Mouse (Mus musculus): ENCODE measurements around the gene Gmeb2.
A peak's percentile ranks its signal among the peaks of the same experiment; 100 is the strongest.

Gene Gmeb2

DNA sequence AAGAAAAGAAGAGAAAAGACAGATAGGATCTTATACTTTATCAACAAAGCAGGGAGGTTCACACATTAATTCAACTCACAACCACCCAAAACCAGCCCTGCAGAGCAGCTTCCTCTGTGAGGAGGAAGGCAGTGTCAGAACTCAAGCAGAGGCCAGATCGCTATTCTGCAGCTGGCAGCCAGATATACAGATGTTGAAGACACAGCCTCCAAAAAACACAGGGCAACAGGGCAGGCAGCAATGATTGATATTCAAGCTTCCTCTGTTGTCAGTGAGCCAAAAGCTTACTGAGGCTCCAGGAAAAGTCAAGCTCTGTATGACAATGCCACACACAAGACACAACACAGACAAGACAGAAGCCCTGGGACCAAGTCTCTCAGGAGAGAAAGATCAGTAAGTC lies 11.1 kb downstream of the Gmeb2 start:
- no peak for DNase-seq (ENCODE audit: low spot score in 2 of 2)

DNA sequence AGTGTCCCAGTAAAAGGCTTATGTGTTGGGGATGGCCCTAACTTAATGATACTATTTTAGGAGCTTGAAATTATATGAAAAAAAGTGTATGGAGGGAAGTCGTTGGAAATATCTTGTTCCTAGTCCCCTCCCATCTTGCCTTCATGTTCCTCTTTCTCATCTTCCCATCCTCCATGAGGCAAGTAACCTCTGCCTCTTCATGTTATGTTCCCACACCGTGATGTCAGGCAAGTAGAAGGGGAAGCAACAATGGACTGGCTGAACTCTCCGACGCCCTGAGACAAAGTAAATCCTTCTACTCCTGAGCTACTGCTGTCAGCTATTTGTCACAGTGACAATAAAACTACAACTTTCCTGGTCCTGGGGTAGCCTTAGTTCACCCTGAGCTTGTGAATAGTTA lies 13.2 kb downstream of the Gmeb2 start:
- DNase-seq (ENCODE audit: low spot score in 2 of 2): no peak

DNA sequence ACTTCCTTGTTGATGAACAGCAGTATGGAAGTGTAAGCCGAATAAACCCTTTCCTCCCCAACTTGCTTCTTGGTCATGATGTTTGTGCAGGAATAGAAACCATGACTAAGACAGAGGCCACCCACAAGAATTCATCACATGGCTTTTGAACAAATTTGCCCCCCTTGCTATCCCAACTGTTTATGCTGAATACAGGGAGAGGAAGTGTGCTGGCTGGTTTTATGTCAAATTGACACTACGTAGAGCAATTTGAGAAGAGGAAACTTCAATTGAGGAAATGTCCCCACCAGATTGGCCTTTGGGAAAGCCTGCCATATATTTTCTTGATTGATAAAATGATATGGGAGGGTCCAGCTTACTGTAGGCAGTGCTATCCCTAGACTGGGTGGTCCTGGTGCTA lies 14.0 kb downstream of the Gmeb2 start:
- no peak for DNase-seq (ENCODE audit: low spot score in 2 of 2)

DNA sequence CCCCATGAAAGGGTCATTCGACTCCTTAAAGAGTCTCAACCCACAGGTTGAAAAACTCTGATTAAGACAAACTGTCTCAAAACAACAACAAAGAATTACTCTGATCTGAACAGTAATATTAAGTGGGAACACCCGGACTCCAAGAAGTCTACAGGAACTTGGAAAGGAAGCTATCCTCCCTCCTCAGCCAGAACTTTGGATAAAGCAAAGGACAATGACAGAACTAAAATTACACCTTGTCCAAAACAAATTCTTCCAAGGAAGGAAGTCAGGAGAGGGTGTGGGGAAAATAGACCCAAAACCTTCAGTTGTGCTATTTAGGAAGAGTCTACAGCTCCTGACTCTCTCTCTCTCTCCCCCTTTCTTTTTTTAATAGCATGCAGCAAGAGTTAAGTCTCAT lies 15.7 kb downstream of the Gmeb2 start:
- DNase-seq (ENCODE audit: low spot score in 2 of 2): no peak

DNA sequence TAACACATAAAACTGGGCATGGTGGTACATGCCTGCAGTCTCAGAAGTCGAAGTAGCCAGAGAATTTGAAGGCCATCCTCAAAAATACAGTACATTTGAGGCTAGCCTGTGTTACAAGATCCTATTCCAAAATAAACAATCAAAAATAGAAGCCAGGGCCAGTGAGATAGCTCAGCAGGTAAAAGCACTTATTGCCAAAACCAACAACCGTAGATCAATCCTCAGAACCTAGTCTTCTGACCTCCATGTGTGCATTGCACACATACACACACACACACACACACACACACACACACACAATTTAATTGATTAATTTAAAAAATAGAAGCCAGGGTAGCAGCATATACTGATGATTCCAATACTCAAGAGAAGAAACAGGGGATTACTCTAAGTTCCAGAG lies 21.0 kb downstream of the Gmeb2 start:
- DNase-seq (ENCODE audit: low spot score in 2 of 2): no peak

DNA sequence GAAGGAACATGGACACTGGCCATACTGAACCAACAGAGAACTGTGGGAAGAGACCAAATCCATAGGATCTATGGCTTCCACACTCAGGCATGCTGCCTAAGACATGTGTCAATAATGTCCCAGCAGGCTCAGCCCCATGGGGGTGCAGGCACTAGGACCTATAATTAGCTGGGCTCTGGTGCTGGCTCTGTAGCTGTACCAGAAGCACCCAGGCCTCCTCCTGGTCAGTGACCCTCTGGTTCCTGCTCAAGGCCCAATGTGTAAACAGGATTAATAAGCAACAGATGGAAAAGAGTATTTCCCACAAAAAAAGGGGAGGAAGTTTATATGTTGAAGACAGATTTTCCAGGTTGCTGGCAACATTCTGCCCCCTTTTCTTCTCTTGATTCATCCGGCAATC lies 34.6 kb downstream of the Gmeb2 start:
- DNase-seq (ENCODE audit: low spot score in 2 of 2): no peak

DNA sequence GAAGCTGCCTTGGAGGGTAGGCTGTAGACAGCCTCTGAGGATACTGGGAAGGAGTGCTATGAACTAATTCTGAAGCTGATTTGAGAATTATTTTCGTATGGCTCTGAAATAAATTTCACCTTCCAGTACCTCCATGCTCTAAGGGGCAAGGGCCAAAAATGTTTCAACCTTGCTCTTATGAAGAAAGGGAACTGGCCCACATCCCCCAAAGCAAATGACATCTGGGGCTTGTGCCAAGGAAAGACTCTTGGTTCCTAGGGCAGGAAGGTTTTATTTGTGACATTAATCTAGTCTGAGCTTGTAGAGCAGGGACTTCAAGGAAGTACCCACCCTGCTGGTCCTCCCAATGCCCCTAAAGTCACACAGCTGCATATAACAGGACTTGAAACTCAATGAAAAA lies 36.0 kb downstream of the Gmeb2 start:
- no peak for DNase-seq (ENCODE audit: low spot score in 2 of 2)

DNA sequence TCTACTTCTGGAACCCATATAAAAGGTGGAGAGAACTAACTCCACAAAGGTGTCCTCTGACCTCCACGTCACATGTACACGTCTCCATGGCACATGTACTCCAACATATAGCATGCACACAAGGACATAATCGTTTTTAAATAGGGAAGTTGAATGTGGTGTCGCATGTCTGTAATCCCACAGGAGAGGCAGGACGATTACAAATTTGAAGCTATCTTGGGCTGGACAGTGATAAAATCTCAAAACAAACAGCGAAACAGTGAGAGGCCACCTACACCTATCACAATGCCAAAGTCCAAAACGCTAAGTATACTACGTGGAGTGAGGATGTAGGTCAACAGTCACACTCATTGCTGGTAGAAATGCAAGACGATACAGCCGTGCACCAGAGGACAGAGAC lies 38.6 kb downstream of the Gmeb2 start:
- DNase-seq (ENCODE audit: low spot score in 2 of 2): no peak

DNA sequence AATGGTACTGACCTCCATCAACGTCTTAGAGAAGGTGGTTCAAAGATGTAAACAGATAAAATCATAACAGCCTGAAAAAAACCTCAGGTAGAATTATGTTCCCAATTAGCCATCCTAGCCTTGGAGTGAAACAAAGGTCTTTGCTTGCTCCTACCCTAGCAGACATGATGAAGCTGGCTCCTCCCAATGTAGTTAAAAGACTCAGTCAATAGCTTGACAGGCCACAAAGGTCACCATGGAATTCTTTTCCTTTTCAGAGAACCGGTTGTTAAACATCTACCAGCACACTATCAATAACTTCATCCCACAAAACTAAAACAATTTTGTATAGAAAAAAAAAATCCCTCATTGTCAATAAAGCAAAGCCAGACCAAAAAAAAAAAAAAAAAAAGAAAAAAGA lies 42.8 kb downstream of the Gmeb2 start:
- DNase-seq (ENCODE audit: low spot score in 2 of 2): no peak

DNA sequence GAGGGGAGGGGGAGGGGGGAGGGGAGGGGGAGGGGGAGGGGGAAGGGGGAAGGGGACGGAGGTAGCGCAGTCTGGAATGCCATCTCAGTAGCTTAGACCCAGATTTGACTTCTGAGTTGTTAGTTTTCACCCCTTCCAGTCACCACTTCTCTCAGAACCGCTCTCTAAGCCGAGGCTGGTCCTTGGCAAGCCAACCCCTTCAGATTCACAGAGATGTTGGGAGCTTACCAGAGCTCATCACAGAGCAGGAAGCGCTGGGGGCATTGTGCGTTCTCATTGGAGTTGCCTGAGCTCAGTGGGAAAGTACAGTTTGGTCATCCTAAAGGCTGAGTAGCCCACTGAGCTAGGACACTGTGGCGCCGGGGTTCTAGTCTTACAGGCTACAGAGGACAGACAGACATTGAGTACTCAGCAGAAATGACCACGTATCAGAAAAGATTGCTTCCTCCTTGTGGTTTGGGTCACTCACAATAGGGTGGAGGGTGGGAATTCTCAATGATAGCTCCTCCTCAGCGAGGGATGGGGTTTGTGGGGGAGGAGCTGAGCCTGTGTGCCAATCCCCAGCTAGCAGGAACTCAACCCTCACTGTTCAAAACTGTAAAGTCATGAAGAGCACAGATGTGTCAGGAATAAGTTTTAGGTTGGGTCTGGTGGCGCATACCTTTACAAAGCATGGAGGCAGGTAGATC lies 44.0 kb downstream of the Gmeb2 start:
- no peak for DNase-seq (ENCODE audit: low spot score in 2 of 2)

DNA sequence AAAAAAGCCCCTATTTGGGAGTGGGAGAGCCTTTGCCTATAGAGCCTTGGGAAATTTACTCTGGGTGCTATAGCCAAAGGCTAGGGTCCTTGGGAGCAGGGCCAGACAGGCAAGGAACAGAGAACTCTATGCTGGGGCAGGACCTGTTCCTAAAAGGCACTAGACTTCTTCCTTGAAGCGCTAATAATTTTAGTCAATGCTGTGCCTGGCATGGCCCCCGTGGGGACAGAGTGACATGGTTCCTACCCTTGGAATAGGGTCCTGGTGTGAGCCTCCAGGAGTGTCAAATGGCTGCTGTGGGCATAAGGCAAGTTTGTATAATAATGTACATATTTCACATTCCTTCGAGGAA lies 45.5 kb downstream of the Gmeb2 start:
- no peak for DNase-seq (ENCODE audit: low spot score in 2 of 2)

DNA sequence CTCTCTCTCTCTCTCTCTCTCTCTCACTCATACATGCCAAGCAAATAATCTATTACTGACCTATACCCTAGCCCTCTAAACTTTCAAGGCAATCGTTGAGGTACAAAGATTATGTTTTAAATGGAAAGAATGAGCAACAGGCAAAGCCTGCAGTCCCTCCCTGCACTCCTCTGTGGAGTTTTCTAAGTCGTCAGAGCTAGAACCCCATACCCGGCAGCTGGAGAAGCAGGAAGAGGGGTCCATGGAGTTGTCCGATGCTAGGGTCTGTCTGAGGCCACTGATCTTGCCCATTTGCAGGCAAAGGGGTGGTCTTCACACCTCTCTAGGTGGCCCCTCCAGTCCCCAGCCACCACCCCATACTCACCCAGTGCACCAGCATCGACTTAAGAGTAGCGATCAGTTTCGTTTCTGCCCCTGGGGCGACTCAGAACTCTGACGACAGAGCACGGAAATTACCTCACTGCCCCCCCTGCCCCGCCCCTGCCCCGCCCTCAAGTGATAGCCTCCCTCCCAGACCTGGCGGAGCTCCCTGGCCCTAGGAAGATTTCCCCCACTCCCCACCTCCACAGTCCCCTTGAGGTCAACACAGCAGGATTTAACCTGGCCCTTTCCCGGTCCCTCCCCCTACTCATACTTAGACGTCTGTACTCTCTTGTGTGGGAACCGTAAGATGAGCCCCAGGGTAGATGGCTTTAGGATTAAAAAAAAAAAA lies 46.1 kb downstream of the Gmeb2 start, which contains the start of gene Helz2:
Gene Helz2, minus strand, starts transcription at position 426 of the 712 bp plus-strand sequence.
- DNase-seq (ENCODE audit: low spot score in 2 of 2): no peak

DNA sequence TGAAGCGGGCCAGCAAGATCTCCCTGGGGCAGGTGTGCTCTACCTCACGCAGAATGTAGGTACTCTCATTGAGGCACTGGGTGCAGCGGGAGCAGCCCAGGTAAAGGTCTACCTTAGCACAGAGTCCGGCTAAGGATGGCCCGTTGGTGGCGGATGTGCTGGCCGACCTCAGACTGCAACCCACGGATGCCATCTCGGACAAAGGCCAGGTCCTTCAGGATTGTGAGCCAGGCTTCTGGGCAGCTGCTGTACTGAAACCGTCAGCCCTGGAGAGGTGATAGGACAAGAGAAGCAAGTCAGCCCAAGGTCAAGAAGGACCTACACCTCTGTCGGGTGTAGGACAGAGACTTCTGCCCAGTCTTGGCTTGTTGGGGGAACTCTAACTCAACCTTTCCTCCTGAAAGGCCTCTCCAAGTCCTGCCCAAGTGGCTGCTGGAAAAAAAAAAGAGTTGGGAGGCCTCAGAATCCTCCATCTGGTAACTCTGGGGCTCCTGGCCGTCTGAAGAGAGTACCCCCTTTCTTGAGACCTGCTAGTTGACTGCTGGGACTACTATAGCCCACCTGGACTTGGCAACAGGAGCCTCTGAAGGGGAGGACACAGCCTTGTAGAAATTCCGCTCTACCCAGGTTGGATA lies 46.9 kb downstream of the Gmeb2 start:
- no peak for DNase-seq (ENCODE audit: low spot score in 2 of 2)

DNA sequence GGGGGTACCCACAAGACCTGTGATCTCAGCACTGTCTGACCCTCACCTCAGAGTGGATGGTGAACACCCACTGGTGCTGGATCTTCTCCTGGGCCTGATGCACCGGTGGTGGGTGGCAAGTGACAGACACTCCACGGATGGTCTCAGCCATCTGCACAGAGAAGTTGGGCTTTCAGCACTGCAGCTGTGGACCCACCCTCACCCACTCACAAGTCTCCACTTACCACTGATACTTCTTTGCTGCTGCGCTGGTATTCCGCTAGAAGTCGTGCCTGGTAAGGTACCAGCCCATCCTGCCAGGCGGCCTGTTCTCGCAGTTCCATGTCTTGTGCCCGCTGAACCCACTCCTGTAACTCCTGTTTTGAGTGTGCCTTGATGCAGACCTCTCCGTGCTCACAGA lies 48.6 kb downstream of the Gmeb2 start:
- DNase-seq (ENCODE audit: low spot score in 2 of 2): peak in 1 of 2 experiments; percentile 8

DNA sequence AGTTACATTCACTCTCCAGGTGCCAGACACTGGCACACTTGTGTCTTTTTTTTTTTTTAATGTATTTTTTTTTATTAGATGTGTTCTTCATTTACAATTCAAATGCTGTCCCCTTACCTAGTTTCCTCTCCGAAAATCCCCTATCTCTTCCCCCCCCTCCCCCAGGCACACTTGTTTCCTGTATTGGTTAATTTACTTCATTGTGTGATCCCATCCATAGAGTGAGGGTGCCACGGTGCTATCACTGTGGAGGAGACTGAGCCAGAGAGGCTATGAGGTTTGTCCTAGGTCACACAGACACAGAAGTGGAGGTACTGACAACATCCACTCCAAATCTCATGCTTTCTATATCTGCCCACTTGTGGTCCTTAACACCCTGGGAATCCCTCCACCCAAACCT lies 49.0 kb downstream of the Gmeb2 start:
- DNase-seq (ENCODE audit: low spot score in 2 of 2): no peak

DNA sequence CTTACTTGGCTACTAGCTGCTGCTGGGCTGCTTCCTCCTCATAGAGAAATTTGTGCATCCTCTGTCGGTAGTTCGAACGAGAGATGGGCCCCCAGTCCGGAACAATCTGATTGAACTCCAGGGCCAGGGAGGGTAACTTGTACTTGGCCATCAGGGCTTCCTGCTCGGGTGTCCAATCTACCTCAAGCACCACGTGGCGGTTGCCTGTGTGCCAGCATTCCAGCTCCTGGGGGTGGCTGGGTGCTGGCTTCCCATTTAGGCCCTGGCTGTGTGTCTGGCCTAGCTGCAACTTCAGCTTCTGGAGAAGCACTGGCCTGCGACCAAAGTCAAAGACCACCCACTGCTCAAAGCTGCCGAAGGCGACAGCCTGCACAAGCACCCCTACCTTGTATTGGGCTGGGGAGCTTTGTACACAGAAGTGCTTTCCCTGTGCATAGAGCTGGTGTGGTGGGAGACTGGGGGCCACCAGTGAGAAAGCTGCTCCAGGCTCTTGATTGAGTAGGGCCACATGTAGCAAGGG lies 49.7 kb downstream of the Gmeb2 start:
- no peak for DNase-seq (ENCODE audit: low spot score in 2 of 2)

DNA sequence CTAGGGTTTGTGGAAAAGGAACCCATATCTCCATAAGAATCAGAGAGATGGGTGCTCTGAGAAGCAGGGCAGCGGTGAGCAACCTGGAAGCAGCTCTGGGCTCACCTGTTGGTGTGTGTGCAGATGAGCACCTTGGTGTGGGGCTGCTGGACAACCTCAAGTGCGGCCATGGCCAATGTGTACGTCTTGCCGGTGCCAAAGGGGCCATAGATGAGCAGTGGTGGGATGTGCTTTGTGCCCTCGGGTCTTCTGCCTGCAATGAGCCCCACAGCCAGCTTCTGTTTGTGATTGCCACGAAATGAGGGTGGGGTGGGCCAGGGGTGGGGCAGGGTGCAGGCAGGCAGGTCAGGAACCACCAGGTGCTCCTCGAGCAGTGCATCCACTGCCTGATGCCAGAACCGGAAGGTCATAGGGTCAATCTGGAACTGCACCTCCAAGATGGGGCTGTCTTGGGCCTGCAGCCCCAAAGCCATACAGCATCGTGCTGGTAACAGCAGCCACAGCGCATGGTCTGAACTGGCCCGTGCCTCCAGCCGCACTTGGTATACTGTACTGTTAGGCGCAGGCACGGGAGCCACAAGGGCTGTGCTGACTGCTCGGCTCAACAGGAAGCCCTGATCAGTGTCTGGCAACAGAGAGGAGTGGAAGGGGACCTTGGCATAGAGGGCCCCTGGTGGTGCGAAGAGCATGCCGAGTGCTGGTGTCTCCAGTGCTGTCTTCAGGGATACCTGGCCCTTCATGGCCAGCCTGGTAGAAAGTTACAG lies 50.4 kb downstream of the Gmeb2 start:
- no peak for DNase-seq (ENCODE audit: low spot score in 2 of 2)

DNA sequence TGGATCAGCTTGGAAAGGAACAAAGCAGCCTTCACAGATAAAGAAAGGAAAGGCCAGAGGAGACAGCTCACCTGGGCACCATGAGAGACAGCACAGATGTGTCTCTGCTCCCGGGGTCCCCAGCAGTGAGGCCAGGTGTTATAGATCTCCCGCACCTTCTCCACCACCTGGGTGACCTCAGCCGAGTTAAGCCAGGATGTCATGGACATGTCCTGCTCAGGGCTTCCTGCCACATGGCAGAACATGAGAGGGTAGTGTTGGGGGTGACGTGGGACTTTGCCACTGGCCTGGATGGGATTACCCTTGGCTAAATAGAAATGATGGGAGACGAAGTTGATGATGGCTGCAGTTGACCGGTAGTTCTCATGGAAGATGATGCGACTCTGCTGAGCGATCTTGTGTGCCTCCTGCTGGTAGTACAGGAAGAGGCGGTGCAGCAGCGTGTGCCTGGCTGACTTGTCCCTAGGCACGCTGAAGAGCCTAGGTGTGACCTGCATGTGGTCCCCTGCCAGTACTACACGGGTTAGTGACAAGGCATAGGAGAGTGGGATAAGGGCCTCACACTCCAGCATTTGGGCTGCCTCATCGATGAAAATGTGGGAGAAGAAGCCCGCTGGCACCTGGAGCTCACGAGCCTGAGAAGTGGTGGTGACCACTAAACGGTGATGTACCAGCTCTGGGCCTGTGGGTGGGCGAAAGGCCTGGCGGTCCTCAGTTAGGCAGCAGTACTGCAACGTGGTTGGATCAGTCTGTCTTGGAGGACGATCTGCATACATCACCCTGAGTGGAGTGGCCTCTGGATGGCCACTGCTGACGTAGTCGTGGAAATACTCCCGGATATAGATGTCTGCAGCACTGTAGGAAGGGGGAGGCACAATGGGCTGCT lies 51.9 kb downstream of the Gmeb2 start:
- no peak for DNase-seq (ENCODE audit: low spot score in 2 of 2)

DNA sequence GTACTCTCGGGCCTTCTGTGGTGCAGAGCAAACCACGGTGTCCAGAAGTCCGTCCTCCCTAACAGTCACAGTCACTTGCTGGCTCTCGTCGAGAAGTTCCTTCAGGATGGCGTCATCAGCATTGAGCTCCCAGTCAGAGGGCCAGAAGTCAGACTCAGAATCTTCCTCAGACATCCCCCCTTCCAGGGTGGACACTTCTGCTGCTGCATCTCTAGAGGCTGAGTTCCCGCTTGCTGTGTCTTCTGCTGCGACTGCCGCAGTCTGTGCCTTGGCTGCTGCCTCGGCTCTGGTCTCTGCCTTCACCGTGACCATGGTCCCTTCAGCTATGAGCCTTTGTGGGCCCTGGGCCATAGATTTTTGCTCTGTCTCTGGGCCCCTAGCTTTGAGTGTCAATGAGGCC lies 53.2 kb downstream of the Gmeb2 start:
- DNase-seq (ENCODE audit: low spot score in 2 of 2): no peak

DNA sequence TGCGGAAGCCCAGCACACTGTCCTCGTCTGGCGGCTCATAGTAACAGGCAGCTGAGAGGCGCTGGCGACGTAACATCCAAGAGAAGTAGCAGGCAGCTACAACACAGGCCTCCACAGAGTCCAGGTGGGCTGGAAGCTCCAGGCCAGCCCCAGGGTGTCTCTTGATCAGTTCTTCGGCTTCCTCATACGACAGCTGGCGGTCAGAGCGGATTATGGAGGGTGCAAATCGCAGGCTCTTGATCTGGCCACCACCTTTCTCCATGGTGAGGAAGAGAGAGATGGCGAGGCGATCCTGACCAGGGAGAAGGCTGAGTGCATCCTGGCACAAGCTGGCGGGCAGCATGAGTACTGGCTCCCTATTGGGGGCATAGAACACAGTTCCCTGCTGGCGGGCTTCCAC lies 54.4 kb downstream of the Gmeb2 start:
- no peak for DNase-seq (ENCODE audit: low spot score in 2 of 2)

DNA sequence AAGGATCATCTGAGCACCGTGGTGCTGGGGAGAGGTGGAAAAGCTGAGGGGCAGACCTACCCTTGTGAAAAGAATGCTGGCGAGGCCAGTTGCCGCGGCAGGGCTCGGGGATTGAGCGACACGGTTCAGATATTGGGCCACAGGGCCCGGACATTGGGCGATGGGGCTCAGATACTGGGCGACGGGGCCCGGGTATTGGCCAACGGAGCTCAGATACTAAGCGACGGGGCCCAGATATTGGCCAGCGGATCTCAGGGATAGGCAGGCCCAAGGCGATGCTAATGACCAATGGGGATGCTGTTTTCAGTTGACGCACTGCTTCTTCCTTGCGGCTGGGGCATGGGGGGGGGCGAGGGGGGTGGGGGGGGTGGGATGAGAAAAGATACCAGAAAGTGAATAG lies 56.7 kb downstream of the Gmeb2 start:
- no peak for DNase-seq (ENCODE audit: low spot score in 2 of 2)
